Mouse (Mus musculus) C2C12 (cell line): ENCODE measurements around the gene Atxn7l3. TPM values are rescaled to one million over a fixed set of nuclear protein-coding genes. Genes with fewer than 3 reads are reported as not detected.

ENCODE experiments used
- H3K27me3 ChIP-seq: one replicate; pipeline ENCODE4 v1.6.1; 2011; ENCODE audit not compliant: control insufficient read depth, insufficient read depth, insufficient read length
- H3K36me3 ChIP-seq: one replicate; pipeline ENCODE4 v1.6.1; 2011; ENCODE audit not compliant: control insufficient read depth, insufficient read depth
- H3K4me3 ChIP-seq: one replicate; pipeline ENCODE4 v1.5.1; 2011; ENCODE audit warnings: mild to moderate bottlenecking, control low read depth; ENCODE audit not compliant: poor library complexity, insufficient read depth, severe bottlenecking
- H3K79me2 ChIP-seq: one replicate; pipeline ENCODE4 v1.6.1; 2011; ENCODE audit not compliant: control insufficient read depth, insufficient read depth
- H3K79me3 ChIP-seq: one replicate; pipeline ENCODE4 v1.6.1; 2011; ENCODE audit warnings: low read depth, control low read depth
- H3ac ChIP-seq: one replicate; pipeline ENCODE3; 2011; ENCODE audit warnings: low read depth; ENCODE audit not compliant: control insufficient read depth, insufficient read length
- CEBPB ChIP-seq: IDR thresholded peaks from one replicate; pipeline ENCODE4 v1.6.1; 2011; ENCODE audit warnings: low read depth, mild to moderate bottlenecking, control low read depth, moderate library complexity
- CTCF ChIP-seq: IDR thresholded peaks from one replicate; pipeline ENCODE4 v1.5.1; 2011; ENCODE audit not compliant: control insufficient read depth, insufficient read depth, insufficient read length
- FOSL1 ChIP-seq: IDR thresholded peaks from one replicate; pipeline ENCODE4 v1.8.0; 2011; ENCODE audit warnings: mild to moderate bottlenecking, low read length; ENCODE audit not compliant: poor library complexity, insufficient read depth, severe bottlenecking
- MAX ChIP-seq: IDR thresholded peaks from one replicate; pipeline ENCODE4 v1.6.1; 2011; ENCODE audit warnings: mild to moderate bottlenecking, control low read depth
- MYOD1 ChIP-seq: IDR thresholded peaks from one replicate; pipeline ENCODE4 v1.6.1; 2011; ENCODE audit warnings: low read depth; ENCODE audit not compliant: control insufficient read depth, insufficient read length
- MYOG ChIP-seq: IDR thresholded peaks from one replicate; pipeline ENCODE4 v1.6.1; 2011; ENCODE audit not compliant: control insufficient read depth, insufficient read length; ENCODE audit errors: extremely low read depth
- USF1 ChIP-seq: IDR thresholded peaks from one replicate; pipeline ENCODE4 v1.6.1; 2011; ENCODE audit warnings: low read depth, mild to moderate bottlenecking, control low read depth, moderate library complexity
- polyA plus RNA-seq: library from polyadenylated mRNA; unstranded; fragments of >200 nt; fragmentation: generic; extraction: Trizol; gene quantifications from one replicate; pipeline ENCODE4 v1.2.1, GENCODE M21; 2012; ENCODE audit warnings: missing spikeins

The Atxn7l3 gene
- polyA plus RNA-seq, 1 experiment = 33.9 TPM

DNA sequence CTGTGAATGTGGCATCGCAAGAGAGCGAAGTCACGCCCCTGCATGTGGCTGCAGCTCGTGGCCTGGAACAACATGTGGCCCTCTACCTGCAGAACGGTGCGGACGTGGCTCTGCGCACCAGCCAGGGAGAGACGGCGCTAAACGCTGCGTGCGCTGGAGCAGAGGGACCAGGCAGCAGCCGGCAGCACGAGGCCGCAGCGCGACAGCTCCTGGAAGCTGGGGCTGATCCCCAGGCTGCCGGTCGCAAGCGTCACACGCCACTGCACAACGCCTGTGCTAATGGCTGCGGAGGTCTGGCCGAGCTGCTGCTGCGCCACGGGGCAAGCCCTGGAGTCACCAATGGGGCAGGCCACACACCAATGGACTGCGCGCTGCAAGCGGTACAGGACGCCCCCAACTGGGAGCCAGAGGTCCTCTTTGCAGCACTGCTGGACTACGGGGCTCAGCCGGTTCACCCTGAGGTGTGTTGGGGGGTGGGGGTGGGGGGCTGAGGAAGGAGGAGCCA is 20.0 kb downstream of the Atxn7l3 start:
- Histone ChIP-seq H3K27me3 (peaks cover 8% of the 10 kb centered on the region), H3K4me3 (no peak overlapping the region), H3K79me2 (no peaks in the 10 kb centered on the region), H3K79me3 (no peaks in the 10 kb centered on the region), H3K36me3 (no peaks in the 10 kb centered on the region), H3ac (no peak overlapping the region)
- no peak for TF ChIP-seq MYOG

GRCm38 (mm10) chr11:102268520-102269244 is 27.7 kb downstream of the Atxn7l3 start, which contains the start of gene Asb16:
TSS of gene Asb16 (plus strand) at chr11:102268743.
- TF ChIP-seq MYOD1 = no peak
- no peak for TF ChIP-seq CEBPB
- no peak for TF ChIP-seq FOSL1
- TF ChIP-seq MAX = no peak
- TF ChIP-seq CTCF = no peak
- no peak for TF ChIP-seq MYOG
- no peaks in the 10 kb centered on the region for H3K79me3 ChIP-seq
- no peaks in the 10 kb centered on the region for H3K36me3 ChIP-seq
- no peaks in the 10 kb centered on the region for H3K27me3 ChIP-seq
- no peak within 1 kb of the TSS for H3K4me3 ChIP-seq
- H3K79me2 ChIP-seq = no peaks in the 10 kb centered on the region
- H3ac ChIP-seq = no peak within 1 kb of the TSS

- H3K27me3 ChIP-seq = no peaks in the 10 kb centered on the region
- H3K4me3 ChIP-seq = no peak overlapping the region
- peaks cover 5% of the 10 kb centered on the region for H3K36me3 ChIP-seq
- H3K79me2 ChIP-seq = no peaks in the 10 kb centered on the region
- no peak for TF ChIP-seq FOSL1
- TF ChIP-seq MAX = peak; percentile 38
- peak; percentile 54 for TF ChIP-seq USF1
- TF ChIP-seq CEBPB = no peak
- TF ChIP-seq CTCF = peak; percentile 38
- peak; percentile 49 for TF ChIP-seq MYOD1
- no peak for TF ChIP-seq MYOG
- H3ac ChIP-seq = peak overlapping the region; percentile 46
- H3K79me3 ChIP-seq = no peaks in the 10 kb centered on the region
These were observed 29.0 kb downstream of the Atxn7l3 start for GRCm38 (mm10) chr11:102267480-102267879.

DNA sequence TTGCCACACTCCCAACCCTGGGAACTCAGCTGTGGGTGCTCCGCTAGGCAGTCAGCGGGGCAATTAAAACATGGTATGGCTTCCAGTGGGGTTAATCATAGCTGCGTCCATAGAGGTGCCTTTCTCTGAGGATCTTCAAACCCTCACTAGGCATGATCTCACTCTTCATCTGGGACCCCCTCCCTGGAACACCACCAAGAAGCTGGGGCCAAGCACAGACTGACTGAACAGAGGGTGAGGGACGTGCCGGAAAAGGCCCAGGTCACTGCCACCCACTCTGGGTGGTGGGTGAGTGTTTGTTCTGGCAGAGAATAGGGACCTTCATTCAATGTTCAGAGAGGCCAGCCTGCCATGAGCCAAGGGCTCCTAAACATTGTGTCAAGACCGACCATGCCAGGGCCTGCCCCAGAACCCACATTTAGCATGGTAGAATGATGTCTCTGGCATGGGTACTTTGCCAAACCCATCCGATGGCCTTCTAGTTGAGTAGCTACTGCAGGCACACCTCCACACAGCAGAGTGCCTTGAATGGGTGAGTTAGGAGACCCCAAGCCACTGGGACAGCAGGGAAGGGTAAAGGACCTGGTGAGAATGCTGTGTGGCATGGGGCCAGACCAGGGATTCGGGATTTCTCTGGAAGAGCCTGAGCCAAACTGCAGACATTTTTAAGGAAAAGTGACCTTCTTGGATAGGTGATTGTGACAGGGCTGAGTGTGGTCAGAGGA is 29.6 kb downstream of the Atxn7l3 start:
- Histone ChIP-seq H3K36me3 (peaks cover 11% of the 10 kb centered on the region), H3K27me3 (no peaks in the 10 kb centered on the region), H3K79me2 (no peaks in the 10 kb centered on the region), H3K79me3 (no peaks in the 10 kb centered on the region), H3K4me3 (no peak overlapping the region), H3ac (no peak overlapping the region)
- no peak for TF ChIP-seq CEBPB
- TF ChIP-seq FOSL1 = no peak
- TF ChIP-seq USF1 = no peak
- TF ChIP-seq CTCF = no peak
- no peak for TF ChIP-seq MYOG

- H3K27me3 ChIP-seq = no peaks in the 10 kb centered on the region
- H3ac ChIP-seq = no peak overlapping the region
- no peak overlapping the region for H3K4me3 ChIP-seq
- no peaks in the 10 kb centered on the region for H3K79me3 ChIP-seq
- no peaks in the 10 kb centered on the region for H3K79me2 ChIP-seq
- peaks cover 13% of the 10 kb centered on the region for H3K36me3 ChIP-seq
- no peak for TF ChIP-seq USF1
- no peak for TF ChIP-seq MYOD1
- TF ChIP-seq FOSL1 = no peak
- no peak for TF ChIP-seq CEBPB
- no peak for TF ChIP-seq MYOG
- no peak for TF ChIP-seq MAX
- TF ChIP-seq CTCF = no peak
These were observed 30.6 kb downstream of the Atxn7l3 start for GRCm38 (mm10) chr11:102265816-102266215.
